Comparison of ENCODE assay signal across 9 mouse cellular contexts in genomic region chr3:108381945-108382875, GRCm38 (mm10). TPM values are rescaled to one million over a fixed set of nuclear protein-coding genes. Genes with fewer than 3 reads are reported as not detected.
DNase-seq lines count a peak whose midpoint lies in the region; ATAC-seq and TF ChIP-seq lines count a peak whose summit lies in the region.
"Had no signal": no experiment of that assay in that cellular context is flagged by ENCODE, and none has a peak within 500 bp of the region (broad histone marks: within the 10 kb centered on the region; RNA-seq: fewer than 3 reads in every experiment).

No protein-coding gene starts in this region.

- TF ChIP-seq CTCF in midbrain, postnatal 0 days (IDR thresholded peaks at IDR 0.05) = no peak
- TF ChIP-seq CTCF in heart, postnatal 0 days (IDR thresholded peaks at IDR 0.05; ENCODE audit: low read depth) = no peak

- no peak overlapping the region for H3K9ac ChIP-seq in midbrain, embryonic 11.5 days (ENCODE audit: low read length)
- H3K9ac ChIP-seq in midbrain, postnatal 0 days (replicated peaks; ENCODE audit: low read length, poor library complexity, severe bottlenecking) = no peak overlapping the region
- no peak overlapping the region for H3K9ac ChIP-seq in heart, postnatal 0 days (replicated peaks; ENCODE audit: low read depth, low read length)
- H3K9ac ChIP-seq in stomach, embryonic 14.5 days (replicated peaks; ENCODE audit: low read depth, low read length) = no peak overlapping the region

- no peak overlapping the region for H3K27ac ChIP-seq in midbrain, embryonic 11.5 days (ENCODE audit: low read depth, low read length)
- H3K27ac ChIP-seq in midbrain, postnatal 0 days (ENCODE audit: low read depth, low read length) = no peak overlapping the region
- no peak overlapping the region for H3K27ac ChIP-seq in brown adipose tissue, adult 24 weeks (replicated peaks; ENCODE audit: low read depth, low read length)
- H3K27ac ChIP-seq in heart, postnatal 0 days (ENCODE audit: low read depth) = peak overlapping the region; percentile 31
- H3K27ac ChIP-seq in stomach, embryonic 14.5 days (ENCODE audit: low read length) = 0 out of 2 replicates have a peak overlapping the region, but pooled peaks have one; percentile 39

- H3K36me3 ChIP-seq in midbrain, embryonic 11.5 days (ENCODE audit: control insufficient read depth, insufficient read depth, low read length) = no peaks in the 10 kb centered on the region
- no peaks in the 10 kb centered on the region for H3K36me3 ChIP-seq in midbrain, postnatal 0 days (ENCODE audit: insufficient read depth, low read length)
- H3K36me3 ChIP-seq in heart, postnatal 0 days (replicated peaks; ENCODE audit: control insufficient read depth, insufficient read depth, low read length) = no peaks in the 10 kb centered on the region; the same call in 1 of the 2 replicates
- H3K36me3 ChIP-seq in stomach, embryonic 14.5 days (ENCODE audit: control insufficient read depth, insufficient read depth, low read length) = peaks cover 11% of the 10 kb centered on the region

- no peak for ATAC-seq in midbrain, embryonic 11.5 days (ENCODE audit: low FRiP score)
- no peak for ATAC-seq in midbrain, postnatal 0 days (ENCODE audit: low FRiP score)
- ATAC-seq in heart, postnatal 0 days (ENCODE audit: insufficient read depth, low read depth) = no peak
- no peak for ATAC-seq in stomach, embryonic 14.5 days (ENCODE audit: insufficient number of reproducible peaks, insufficient read depth, low FRiP score, low read depth)

- no peak for DNase-seq in midbrain, embryonic 11.5 days (ENCODE audit: low spot score, missing footprints)
- DNase-seq in midbrain, postnatal 0 days (ENCODE audit: low spot score) = no peak
- peak; percentile 35 for DNase-seq in heart, postnatal 0 days (ENCODE audit: low spot score)
- DNase-seq in left cerebral cortex, postnatal 36 days (ENCODE audit: low spot score in 2 of 2) = no peak
- no peak for DNase-seq in right cerebral cortex, postnatal 36 days (ENCODE audit: low spot score in 2 of 2)
- DNase-seq: cerebellum, adult 8-10 months had no signal

- H3K27me3 ChIP-seq in midbrain, embryonic 11.5 days (ENCODE audit: control insufficient read depth, insufficient read depth, low read length) = no peaks in the 10 kb centered on the region
- H3K27me3 ChIP-seq in midbrain, postnatal 0 days (ENCODE audit: insufficient read depth, low read length) = no peaks in the 10 kb centered on the region
- no peaks in the 10 kb centered on the region for H3K27me3 ChIP-seq in heart, postnatal 0 days (ENCODE audit: control insufficient read depth, insufficient read depth, low read length)
- H3K27me3 ChIP-seq in stomach, embryonic 14.5 days (ENCODE audit: control insufficient read depth, insufficient read depth, low read length) = no peaks in the 10 kb centered on the region

- intact Hi-C loops in left cerebral cortex, postnatal 36 days (cut with DNase I) = no loop called here

- H3K9me3 ChIP-seq in midbrain, embryonic 11.5 days (ENCODE audit: control insufficient read depth, low read length) = no peaks in the 10 kb centered on the region
- no peaks in the 10 kb centered on the region for H3K9me3 ChIP-seq in midbrain, postnatal 0 days (ENCODE audit: low read length)
- no peaks in the 10 kb centered on the region for H3K9me3 ChIP-seq in heart, postnatal 0 days (replicated peaks; ENCODE audit: control insufficient read depth, low read length)
- no peaks in the 10 kb centered on the region for H3K9me3 ChIP-seq in stomach, embryonic 14.5 days (ENCODE audit: control insufficient read depth, low read depth, low read length)

- no peak overlapping the region for H3K4me2 ChIP-seq in midbrain, embryonic 11.5 days
- no peak overlapping the region for H3K4me2 ChIP-seq in midbrain, postnatal 0 days (ENCODE audit: low read depth, low read length, poor library complexity, severe bottlenecking)
- H3K4me2 ChIP-seq in heart, postnatal 0 days (ENCODE audit: low read depth, low read length) = peak overlapping the region; percentile 33
- peak overlapping the region; percentile 78; the same call in 1 of the 2 replicates for H3K4me2 ChIP-seq in stomach, embryonic 14.5 days (replicated peaks; ENCODE audit: low read depth, low read length)

- H3K4me3 ChIP-seq in midbrain, embryonic 11.5 days (ENCODE audit: low read depth, low read length) = peak overlapping the region; percentile 54; the same call in 1 of the 2 replicates
- H3K4me3 ChIP-seq in midbrain, postnatal 0 days (ENCODE audit: low read depth, low read length) = no peak overlapping the region
- H3K4me3 ChIP-seq in brown adipose tissue, adult 24 weeks (ENCODE audit: insufficient read depth, low read depth, low read length) = 0 out of 2 replicates have a peak overlapping the region, but pooled peaks have one; percentile 2
- H3K4me3 ChIP-seq in heart, postnatal 0 days (ENCODE audit: low read depth, low read length) = peak overlapping the region; percentile 11
- H3K4me3 ChIP-seq in stomach, embryonic 14.5 days (ENCODE audit: low read depth, low read length) = no peak overlapping the region

- no peak for TF ChIP-seq EP300 in heart, postnatal 0 days (IDR thresholded peaks at IDR 0.05; ENCODE audit: low read depth)

- 83% methylated on average over 14 of the region's 14 CpGs for WGBS in midbrain, embryonic 11.5 days
- 79% methylated on average over 14 of the region's 14 CpGs for WGBS in midbrain, postnatal 0 days
- WGBS in heart, postnatal 0 days = 53% methylated on average over 14 of the region's 14 CpGs
- 58% methylated on average over 14 of the region's 14 CpGs for WGBS in stomach, embryonic 14.5 days

- H3K4me1 ChIP-seq in midbrain, embryonic 11.5 days (ENCODE audit: control insufficient read depth, insufficient read depth, low read length) = peaks cover 19% of the 10 kb centered on the region
- H3K4me1 ChIP-seq in midbrain, postnatal 0 days (ENCODE audit: insufficient read depth, low read length) = no peaks in the 10 kb centered on the region
- H3K4me1 ChIP-seq in brown adipose tissue, adult 24 weeks (ENCODE audit: control insufficient read depth, insufficient read depth, insufficient read length, low read length) = 0 out of 2 replicates have a peak, but pooled peaks cover 2% of the 10 kb centered on the region
- H3K4me1 ChIP-seq in heart, postnatal 0 days (ENCODE audit: control insufficient read depth, insufficient read depth) = peaks cover 16% of the 10 kb centered on the region
- peaks cover 18% of the 10 kb centered on the region for H3K4me1 ChIP-seq in stomach, embryonic 14.5 days (ENCODE audit: control insufficient read depth, insufficient read depth, low read length)

RNA-seq across cellular contexts. Expression of gene Psrc1, which starts 1.4 kb away (rescaled TPM):
- 59.3 and 68.1 TPM in 2 replicates for polyA plus RNA-seq in midbrain, embryonic 11.5 days (2014; fragmentation: Nextera tagmentation; extraction: Ambion mirVana)
- total RNA-seq in midbrain, postnatal 0 days (2014; rRNA removed) = 4.8 and 5.6 TPM in 2 replicates
- polyA plus RNA-seq in midbrain, postnatal 0 days (2015; fragmentation: Nextera tagmentation; extraction: Ambion mirVana) = 1.8 and 3.2 TPM in 2 replicates
- polyA plus RNA-seq in brown adipose tissue, adult 24 weeks (2012; ENCODE audit: insufficient read depth, insufficient read length, missing spikeins) = not detected in 2 replicates
- 8.4 and 17.5 TPM in 2 replicates for total RNA-seq in heart, postnatal 0 days (2014; rRNA removed; ENCODE audit: low replicate concordance)
- polyA plus RNA-seq in heart, postnatal 0 days (2015; fragmentation: Nextera tagmentation; extraction: Ambion mirVana) = 5.0 and 5.4 TPM in 2 replicates
- polyA plus RNA-seq in stomach, embryonic 14.5 days (2014; fragmentation: Nextera tagmentation; extraction: Ambion mirVana) = 39.3 and 44.4 TPM in 2 replicates
- 10 to 100 TPM; 12.9 to 18.3 TPM for total RNA-seq in left cerebral cortex, postnatal 36 days (2021)

RNA-seq across cellular contexts. Expression of gene Mybphl, which starts 17.5 kb away (rescaled TPM):
- polyA plus RNA-seq in midbrain, embryonic 11.5 days (2014; fragmentation: Nextera tagmentation; extraction: Ambion mirVana) = 0.12 TPM in 1 of 2 replicates, not detected in the other
- not detected in 2 replicates for total RNA-seq in midbrain, postnatal 0 days (2014; rRNA removed)
- polyA plus RNA-seq in midbrain, postnatal 0 days (2015; fragmentation: Nextera tagmentation; extraction: Ambion mirVana) = 0.13 TPM in 1 of 2 replicates, not detected in the other
- polyA plus RNA-seq in brown adipose tissue, adult 24 weeks (2012; ENCODE audit: insufficient read depth, insufficient read length, missing spikeins) = not detected in 2 replicates
- 49.3 and 60.6 TPM in 2 replicates for total RNA-seq in heart, postnatal 0 days (2014; rRNA removed; ENCODE audit: low replicate concordance)
- polyA plus RNA-seq in heart, postnatal 0 days (2015; fragmentation: Nextera tagmentation; extraction: Ambion mirVana) = 90.0 and 123 TPM in 2 replicates
- polyA plus RNA-seq in stomach, embryonic 14.5 days (2014; fragmentation: Nextera tagmentation; extraction: Ambion mirVana) = not detected in 2 replicates
- total RNA-seq in left cerebral cortex, postnatal 36 days (2021) = under 1 TPM in 1 of 2 experiments, not detected in 1; 0.25 TPM
- polyA plus RNA-seq: small intestine, adult 2 months had no signal

RNA-seq across cellular contexts. Expression of gene Celsr2, which starts 33.1 kb away (rescaled TPM):
- 61.9 and 65.2 TPM in 2 replicates for polyA plus RNA-seq in midbrain, embryonic 11.5 days (2014; fragmentation: Nextera tagmentation; extraction: Ambion mirVana)
- 68.5 and 83.4 TPM in 2 replicates for total RNA-seq in midbrain, postnatal 0 days (2014; rRNA removed)
- 19.0 and 24.4 TPM in 2 replicates for polyA plus RNA-seq in midbrain, postnatal 0 days (2015; fragmentation: Nextera tagmentation; extraction: Ambion mirVana)
- polyA plus RNA-seq in brown adipose tissue, adult 24 weeks (2012; ENCODE audit: insufficient read depth, insufficient read length, missing spikeins) = 2.4 and 4.0 TPM in 2 replicates
- total RNA-seq in heart, postnatal 0 days (2014; rRNA removed; ENCODE audit: low replicate concordance) = 3.5 and 5.5 TPM in 2 replicates
- 1.2 and 1.9 TPM in 2 replicates for polyA plus RNA-seq in heart, postnatal 0 days (2015; fragmentation: Nextera tagmentation; extraction: Ambion mirVana)
- polyA plus RNA-seq in stomach, embryonic 14.5 days (2014; fragmentation: Nextera tagmentation; extraction: Ambion mirVana) = 20.6 and 21.9 TPM in 2 replicates
- 100 to 1,000 TPM; 168 to 174 TPM for total RNA-seq in left cerebral cortex, postnatal 36 days (2021)

Comparison
In these comparisons a context has a peak if more than half of its experiments do, and no peak if none do; other contexts are left out.
1. H3K4me3 ChIP-seq: peak in midbrain, embryonic 11.5 days (single experiment), brown adipose tissue, adult 24 weeks (single experiment) and heart, postnatal 0 days (single experiment); none in midbrain, postnatal 0 days (single experiment) and stomach, embryonic 14.5 days (single experiment).
2. H3K27ac ChIP-seq: peak in heart, postnatal 0 days (single experiment) and stomach, embryonic 14.5 days (single experiment); none in midbrain, embryonic 11.5 days (single experiment), midbrain, postnatal 0 days (single experiment) and brown adipose tissue, adult 24 weeks (single experiment).
3. H3K4me2 ChIP-seq: peak in heart, postnatal 0 days (single experiment) and stomach, embryonic 14.5 days (single experiment); none in midbrain, embryonic 11.5 days (single experiment) and midbrain, postnatal 0 days (single experiment).
4. RNA of gene Mybphl, which starts 17.5 kb away (polyA plus RNA-seq): 90.0 to 123 TPM in heart, postnatal 0 days; not detected in stomach, embryonic 14.5 days, 0.12 TPM in midbrain, embryonic 11.5 days, 0.13 TPM in midbrain, postnatal 0 days and not detected in brown adipose tissue, adult 24 weeks; every median in the first group is over 10 times any median in the second.